Mouse (Mus musculus) kidney, embryonic 16.5 days (tissue): ENCODE measurements around the gene Dennd1a. TPM values are rescaled to one million over a fixed set of nuclear protein-coding genes. Genes with fewer than 3 reads are reported as not detected.

ENCODE experiments used
- ATAC-seq: fragments of 200-750 bp; cut with Nextera tagmentation; 2 replicates; pipeline ENCODE4 v1.8.0; 2017; ENCODE audit warnings: moderate TSS enrichment; ENCODE audit not compliant: low FRiP score, low TSS enrichment
- H3K27ac ChIP-seq: fragments of 300-500 bp; sonication (generic); 2 replicates; pipeline ENCODE4 v1.5.1; 2014; ENCODE audit warnings: low read length
- H3K27me3 ChIP-seq: fragments of 300-500 bp; sonication (generic); 2 replicates; pipeline ENCODE4 v1.6.1; 2014; ENCODE audit warnings: low read length, control low read depth, mixed read lengths; ENCODE audit not compliant: insufficient read depth
- H3K36me3 ChIP-seq: fragments of 300-500 bp; sonication (generic); 2 replicates; pipeline ENCODE4 v1.6.1; 2014; ENCODE audit warnings: low read length, control low read depth, mixed read lengths; ENCODE audit not compliant: insufficient read depth
- H3K4me1 ChIP-seq: fragments of 300-500 bp; sonication (generic); 2 replicates; pipeline ENCODE4 v1.6.1; 2014; ENCODE audit warnings: low read length, control low read depth, mixed read lengths; ENCODE audit not compliant: insufficient read depth
- H3K4me2 ChIP-seq: fragments of 300-500 bp; sonication (generic); replicated peaks from 2 replicates; pipeline ENCODE4 v1.6.1; 2014; ENCODE audit warnings: low read depth, low read length
- H3K4me3 ChIP-seq: fragments of 300-500 bp; sonication (generic); 2 replicates; pipeline ENCODE4 v1.5.1; 2014; ENCODE audit warnings: mild to moderate bottlenecking, low read length
- H3K9ac ChIP-seq: fragments of 300-500 bp; sonication (generic); replicated peaks from 2 replicates; pipeline ENCODE4 v1.6.1; 2014; ENCODE audit warnings: low read length
- H3K9me3 ChIP-seq: fragments of 300-500 bp; sonication (generic); 2 replicates; pipeline ENCODE4 v1.6.1; 2016; ENCODE audit warnings: low read length, control low read depth
- WGBS: fragments of 180-500 bp; shearing (Covaris S2); extraction: QIAGEN DNeasy Blood & Tissue Kit; methylation state at CpG from one replicate; pipeline ENCODE4 v1.1.7; 2014; 5-methylcytosine and 5-hydroxymethylcytosine counted together
- polyA plus RNA-seq: library from polyadenylated mRNA; unstranded; fragments of >200 nt; fragmentation: Nextera tagmentation; extraction: Ambion mirVana; gene quantifications from 2 replicates; pipeline ENCODE4 v1.2.1, GENCODE M21; 2015

Dennd1a gene
- polyA plus RNA-seq, 1 experiment from 2014 or later: 14.3 TPM

- Histone ChIP-seq H3K9ac (no peak overlapping the region), H3K4me3 (no peak overlapping the region), H3K27ac (no peak overlapping the region), H3K9me3 (no peaks in the 10 kb centered on the region), H3K4me2 (no peak overlapping the region), H3K4me1 (peaks cover 15% of the 10 kb centered on the region), H3K36me3 (no peaks in the 10 kb centered on the region), H3K27me3 (no peaks in the 10 kb centered on the region)
- 62% methylated on average over 1 of the region's 1 CpGs for WGBS
- ATAC-seq: no peak
These were observed 154.9 kb downstream of the Dennd1a start for GRCm38 (mm10) chr2:38132233-38132822.

- H3K4me1 ChIP-seq: peaks cover 15% of the 10 kb centered on the region
- H3K9ac ChIP-seq: no peak overlapping the region
- no peak overlapping the region for H3K4me2 ChIP-seq
- 80% methylated on average over 1 of the region's 1 CpGs for WGBS
- no peaks in the 10 kb centered on the region for H3K27me3 ChIP-seq
- H3K9me3 ChIP-seq: no peaks in the 10 kb centered on the region
- H3K4me3 ChIP-seq: no peak overlapping the region
- no peak for ATAC-seq
- no peaks in the 10 kb centered on the region for H3K36me3 ChIP-seq
- no peak overlapping the region for H3K27ac ChIP-seq
These were observed 155.7 kb downstream of the Dennd1a start for GRCm38 (mm10) chr2:38131538-38131937.

- no peaks in the 10 kb centered on the region for H3K9me3 ChIP-seq
- no peak overlapping the region for H3K27ac ChIP-seq
- WGBS: 45% methylated on average over 6 of the region's 6 CpGs
- no peak overlapping the region for H3K4me2 ChIP-seq
- H3K4me1 ChIP-seq: peaks cover 15% of the 10 kb centered on the region
- H3K4me3 ChIP-seq: no peak overlapping the region
- H3K9ac ChIP-seq: no peak overlapping the region
- no peak for ATAC-seq
- H3K36me3 ChIP-seq: no peaks in the 10 kb centered on the region
- H3K27me3 ChIP-seq: no peaks in the 10 kb centered on the region
These were observed 157.0 kb downstream of the Dennd1a start for GRCm38 (mm10) chr2:38129961-38130802.

- Histone ChIP-seq H3K4me2 (no peak overlapping the region), H3K4me1 (peaks cover 11% of the 10 kb centered on the region), H3K27me3 (no peaks in the 10 kb centered on the region), H3K27ac (no peak overlapping the region), H3K9me3 (no peaks in the 10 kb centered on the region), H3K4me3 (no peak overlapping the region), H3K9ac (no peak overlapping the region), H3K36me3 (0 out of 2 replicates have a peak, but pooled peaks cover 3% of the 10 kb centered on the region)
- no peak for ATAC-seq
- 76% methylated on average over 3 of the region's 3 CpGs for WGBS
These were observed 160.8 kb downstream of the Dennd1a start for GRCm38 (mm10) chr2:38126383-38126732.

- no peaks in the 10 kb centered on the region for H3K9me3 ChIP-seq
- no peaks in the 10 kb centered on the region for H3K27me3 ChIP-seq
- H3K4me2 ChIP-seq: no peak overlapping the region
- no peak overlapping the region for H3K4me3 ChIP-seq
- no peak for ATAC-seq
- 71% methylated on average over 5 of the region's 5 CpGs for WGBS
- H3K9ac ChIP-seq: no peak overlapping the region
- H3K4me1 ChIP-seq: peaks cover 11% of the 10 kb centered on the region
- H3K36me3 ChIP-seq: 0 out of 2 replicates have a peak, but pooled peaks cover 3% of the 10 kb centered on the region
- no peak overlapping the region for H3K27ac ChIP-seq
These were observed 161.4 kb downstream of the Dennd1a start for GRCm38 (mm10) chr2:38125671-38126382.

GRCm38 (mm10) chr2:38124727-38125126 lies 162.5 kb downstream of the Dennd1a start:
- Histone ChIP-seq H3K27me3 (no peaks in the 10 kb centered on the region), H3K4me2 (no peak overlapping the region), H3K4me1 (peaks cover 1% of the 10 kb centered on the region), H3K36me3 (0 out of 2 replicates have a peak, but pooled peaks cover 3% of the 10 kb centered on the region), H3K27ac (no peak overlapping the region), H3K9ac (no peak overlapping the region), H3K9me3 (no peaks in the 10 kb centered on the region), H3K4me3 (no peak overlapping the region)
- no peak for ATAC-seq
- 94% methylated on average over 1 of the region's 1 CpGs for WGBS

GRCm38 (mm10) chr2:38115000-38115399 lies 172.2 kb downstream of the Dennd1a start:
- Histone ChIP-seq H3K4me2 (no peak overlapping the region), H3K4me3 (no peak overlapping the region), H3K27me3 (no peaks in the 10 kb centered on the region), H3K27ac (no peak overlapping the region), H3K9ac (no peak overlapping the region), H3K4me1 (no peaks in the 10 kb centered on the region), H3K36me3 (no peaks in the 10 kb centered on the region), H3K9me3 (no peaks in the 10 kb centered on the region)
- no peak for ATAC-seq
- 69% methylated on average over 2 of the region's 2 CpGs for WGBS

GRCm38 (mm10) chr2:38111655-38112351 lies 175.4 kb downstream of the Dennd1a start:
- H3K27ac ChIP-seq: no peak overlapping the region
- WGBS: 60% methylated on average over 5 of the region's 5 CpGs

GRCm38 (mm10) chr2:38108586-38108985 lies 178.6 kb downstream of the Dennd1a start:
- H3K4me2 ChIP-seq: no peak overlapping the region
- H3K4me3 ChIP-seq: no peak overlapping the region
- no peaks in the 10 kb centered on the region for H3K4me1 ChIP-seq
- H3K36me3 ChIP-seq: no peaks in the 10 kb centered on the region
- H3K27ac ChIP-seq: no peak overlapping the region
- ATAC-seq: no peak
- WGBS: 82% methylated on average over 2 of the region's 2 CpGs
- H3K27me3 ChIP-seq: no peaks in the 10 kb centered on the region
- no peak overlapping the region for H3K9ac ChIP-seq
- H3K9me3 ChIP-seq: no peaks in the 10 kb centered on the region

More at GRCm38 (mm10) chr2:38111655-38112351, 175.4 kb downstream of the Dennd1a start:
- Histone ChIP-seq H3K27me3 (no peaks in the 10 kb centered on the region), H3K4me3 (no peak overlapping the region), H3K4me1 (no peaks in the 10 kb centered on the region), H3K9me3 (no peaks in the 10 kb centered on the region), H3K9ac (no peak overlapping the region), H3K36me3 (no peaks in the 10 kb centered on the region), H3K4me2 (no peak overlapping the region)
- ATAC-seq: peak; percentile 42; the same call in 1 of the 2 replicates
